Mouse (Mus musculus): Measurements from ENCODE around the gene Cacna1c.

DNA sequence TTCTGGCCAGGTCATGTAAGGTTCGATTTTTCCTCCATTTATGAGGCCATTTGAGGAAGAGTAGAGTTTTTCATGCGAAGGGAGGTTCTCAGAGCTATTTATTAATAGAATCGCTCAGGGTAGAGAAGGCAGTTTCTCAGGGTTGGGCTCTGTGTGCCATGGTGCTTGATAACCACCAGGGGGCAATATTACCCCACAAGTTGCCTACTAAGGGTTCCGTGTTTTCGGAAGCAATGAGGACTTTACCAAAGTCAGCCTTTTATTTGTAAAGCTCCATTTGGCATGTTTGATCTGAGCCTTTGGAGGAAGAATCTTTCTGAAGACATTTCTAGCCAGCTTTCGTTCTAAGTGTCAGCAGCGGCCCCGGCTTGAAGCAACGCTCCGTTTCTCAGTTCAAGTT, 24.1 kb upstream of the Cacna1c start:
- TF ChIP-seq POLR2A (IDR thresholded peaks at IDR 0.05; ENCODE audit: insufficient read length, low read depth) = no peak
- no peak for TF ChIP-seq REST (IDR thresholded peaks at IDR 0.05; ENCODE audit: insufficient read depth, insufficient read length)
- TF ChIP-seq CEBPB (IDR thresholded peaks at IDR 0.05; ENCODE audit: insufficient read depth, poor library complexity, severe bottlenecking) = no peak
- TF ChIP-seq USF1 (IDR thresholded peaks at IDR 0.05; ENCODE audit: low read depth) = no peak
- no peak for TF ChIP-seq MYOD1 (IDR thresholded peaks at IDR 0.05; ENCODE audit: control insufficient read depth in 1 of 3, insufficient read length in 2 of 3, low read depth in 2 of 3)

All from myocyte (in vitro differentiated cells).